In the genomic region with DNA sequence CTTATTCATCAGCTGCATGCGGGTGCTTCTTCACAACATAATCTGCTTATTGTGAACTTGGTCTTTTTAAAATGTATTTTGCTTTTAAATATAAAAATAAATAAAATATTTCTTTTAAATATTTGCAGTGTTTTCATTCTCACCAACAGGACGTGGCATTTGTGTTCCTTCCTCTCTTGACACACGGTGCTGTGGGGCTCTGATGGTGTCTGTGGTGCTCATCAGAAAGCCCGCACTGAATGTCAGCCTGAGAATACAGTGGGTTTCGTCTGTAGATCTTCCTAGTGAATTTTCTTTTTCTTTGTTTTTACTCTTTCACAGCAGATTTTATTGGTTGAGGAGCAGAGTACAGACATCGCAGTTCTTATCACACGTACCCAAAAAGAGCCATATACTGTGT, we compare ENCODE assay signal across 10 mouse cellular contexts. TPM values are rescaled to one million over a fixed set of nuclear protein-coding genes. Genes with fewer than 3 reads are reported as not detected.
A peak's percentile ranks its signal among the peaks of the same experiment; 100 is the strongest.
DNase-seq lines count a peak whose midpoint lies in the region; ATAC-seq and TF ChIP-seq lines count a peak whose summit lies in the region.
"Had no signal": no experiment of that assay in that cellular context is flagged by ENCODE, and none has a peak within 500 bp of the region (broad histone marks: within the 10 kb centered on the region; RNA-seq: fewer than 3 reads in every experiment).

No protein-coding gene starts in this region.

- H3K27me3 ChIP-seq in lung, embryonic 14.5 days (ENCODE audit: insufficient read depth, low read length), result 0 out of 2 replicates have a peak, but pooled peaks cover 2% of the 10 kb centered on the region
- H3K27me3 ChIP-seq in intestine, postnatal 0 days (replicated peaks; ENCODE audit: control insufficient read depth, insufficient read depth, low read length), result no peaks in the 10 kb centered on the region
- H3K27me3 ChIP-seq in neural tube, embryonic 15.5 days (replicated peaks), result no peaks in the 10 kb centered on the region
- H3K27me3 ChIP-seq: Patski had no signal

- no peaks in the 10 kb centered on the region for H3K4me1 ChIP-seq in lung, embryonic 14.5 days (ENCODE audit: insufficient read depth)
- no peaks in the 10 kb centered on the region for H3K4me1 ChIP-seq in intestine, postnatal 0 days (replicated peaks; ENCODE audit: control insufficient read depth, insufficient read depth, low read length)
- H3K4me1 ChIP-seq in neural tube, embryonic 15.5 days, result peaks cover 4% of the 10 kb centered on the region; the same call in 1 of the 2 replicates

- no peak overlapping the region for H3K9ac ChIP-seq in lung, embryonic 14.5 days
- no peak overlapping the region for H3K9ac ChIP-seq in intestine, postnatal 0 days (ENCODE audit: low read depth, low read length)
- H3K9ac ChIP-seq in neural tube, embryonic 15.5 days (replicated peaks), result peak overlapping the region; percentile 58; the same call in 1 of the 2 replicates

- no peak overlapping the region for H3K4me3 ChIP-seq in lung, embryonic 14.5 days (ENCODE audit: low read depth, low read length)
- peak overlapping the region; percentile 40; the same call in 1 of the 2 replicates for H3K4me3 ChIP-seq in intestine, postnatal 0 days (ENCODE audit: low read depth, low read length)
- peak overlapping the region; percentile 44; the same call in 1 of the 2 replicates for H3K4me3 ChIP-seq in neural tube, embryonic 15.5 days (replicated peaks)
- H3K4me3 ChIP-seq: erythroblast, embryonic 14.5 days had no signal

- ATAC-seq in lung, embryonic 14.5 days (ENCODE audit: insufficient read depth), result no peak
- no peak for ATAC-seq in intestine, postnatal 0 days
- ATAC-seq in neural tube, embryonic 15.5 days (ENCODE audit: low FRiP score), result no peak
- ATAC-seq: Patski had no signal

- no peak overlapping the region for H3K27ac ChIP-seq in lung, embryonic 14.5 days (ENCODE audit: low read depth)
- no peak overlapping the region for H3K27ac ChIP-seq in intestine, postnatal 0 days (ENCODE audit: low read depth, low read length)
- H3K27ac ChIP-seq in neural tube, embryonic 15.5 days (replicated peaks), result peak overlapping the region; percentile 74; the same call in 1 of the 2 replicates

- peak; percentile 5 to 15 for DNase-seq in cerebellum, postnatal 10 days
- DNase-seq in cerebellum, postnatal 4 days (ENCODE audit: low spot score in 2 of 2), result no peak
- no peak for DNase-seq in lung, embryonic 14.5 days
- DNase-seq in lung, postnatal 14 days, result no peak
- no peak for DNase-seq in right cerebral cortex, adult 18-20 months
- DNase-seq in kidney, postnatal 36 days, result no peak

- no peaks in the 10 kb centered on the region for H3K36me3 ChIP-seq in lung, embryonic 14.5 days (ENCODE audit: insufficient read depth)
- no peaks in the 10 kb centered on the region for H3K36me3 ChIP-seq in intestine, postnatal 0 days (ENCODE audit: control insufficient read depth, insufficient read depth)
- no peaks in the 10 kb centered on the region for H3K36me3 ChIP-seq in neural tube, embryonic 15.5 days

- H3K9me3 ChIP-seq in lung, embryonic 14.5 days (ENCODE audit: low read depth, low read length), result no peaks in the 10 kb centered on the region
- H3K9me3 ChIP-seq in intestine, postnatal 0 days (ENCODE audit: control insufficient read depth), result no peaks in the 10 kb centered on the region
- H3K9me3 ChIP-seq in neural tube, embryonic 15.5 days (replicated peaks), result no peaks in the 10 kb centered on the region

- peak overlapping the region; percentile 76; the same call in 1 of the 2 replicates for H3K4me2 ChIP-seq in lung, embryonic 14.5 days
- peak overlapping the region; percentile 72; the same call in 1 of the 2 replicates for H3K4me2 ChIP-seq in intestine, postnatal 0 days (replicated peaks; ENCODE audit: low read depth)
- H3K4me2 ChIP-seq in neural tube, embryonic 15.5 days, result peak overlapping the region; percentile 78

- WGBS in lung, embryonic 14.5 days, result 72% methylated on average over 7 of the region's 7 CpGs
- 82% methylated on average over 7 of the region's 7 CpGs for WGBS in intestine, postnatal 0 days
- WGBS in neural tube, embryonic 15.5 days, result 79% methylated on average over 7 of the region's 7 CpGs

- TF ChIP-seq CTCF in lung, embryonic 14.5 days (IDR thresholded peaks at IDR 0.05; ENCODE audit: low read depth), result no peak
- TF ChIP-seq CTCF in intestine, postnatal 0 days (IDR thresholded peaks at IDR 0.05; ENCODE audit: low read depth), result no peak

RNA-seq across cellular contexts. Expression of gene Uqcrc2, which starts 36.6 kb away (rescaled TPM):
- 195 and 197 TPM in 2 replicates for polyA plus RNA-seq in lung, embryonic 14.5 days (2014; fragmentation: Nextera tagmentation; extraction: Ambion mirVana)
- 246 and 267 TPM in 2 replicates for polyA plus RNA-seq in intestine, postnatal 0 days (2015; fragmentation: Nextera tagmentation; extraction: Ambion mirVana)
- polyA plus RNA-seq in neural tube, embryonic 15.5 days (2015; fragmentation: Nextera tagmentation; extraction: Ambion mirVana), result 244 and 245 TPM in 2 replicates

Comparison
In these comparisons a context has a peak if more than half of its experiments do, and no peak if none do; other contexts are left out.
1. DNase-seq: peak in cerebellum, postnatal 10 days (2 of 2); none in cerebellum, postnatal 4 days (0 of 2), lung, embryonic 14.5 days (single experiment), lung, postnatal 14 days (single experiment), right cerebral cortex, adult 18-20 months (single experiment) and kidney, postnatal 36 days (0 of 2).
2. Peak in every context shown above with its lines, with median percentiles within 50 percentile points of each other: H3K4me2 ChIP-seq.